Mouse (Mus musculus): ENCODE data around the gene Taf3. TPM values are rescaled to one million over a fixed set of nuclear protein-coding genes. Genes with fewer than 3 reads are reported as not detected.

Gene Taf3
- total RNA-seq, 2 experiments from 2014 or later = 11.8 to 12.1 TPM

DNA sequence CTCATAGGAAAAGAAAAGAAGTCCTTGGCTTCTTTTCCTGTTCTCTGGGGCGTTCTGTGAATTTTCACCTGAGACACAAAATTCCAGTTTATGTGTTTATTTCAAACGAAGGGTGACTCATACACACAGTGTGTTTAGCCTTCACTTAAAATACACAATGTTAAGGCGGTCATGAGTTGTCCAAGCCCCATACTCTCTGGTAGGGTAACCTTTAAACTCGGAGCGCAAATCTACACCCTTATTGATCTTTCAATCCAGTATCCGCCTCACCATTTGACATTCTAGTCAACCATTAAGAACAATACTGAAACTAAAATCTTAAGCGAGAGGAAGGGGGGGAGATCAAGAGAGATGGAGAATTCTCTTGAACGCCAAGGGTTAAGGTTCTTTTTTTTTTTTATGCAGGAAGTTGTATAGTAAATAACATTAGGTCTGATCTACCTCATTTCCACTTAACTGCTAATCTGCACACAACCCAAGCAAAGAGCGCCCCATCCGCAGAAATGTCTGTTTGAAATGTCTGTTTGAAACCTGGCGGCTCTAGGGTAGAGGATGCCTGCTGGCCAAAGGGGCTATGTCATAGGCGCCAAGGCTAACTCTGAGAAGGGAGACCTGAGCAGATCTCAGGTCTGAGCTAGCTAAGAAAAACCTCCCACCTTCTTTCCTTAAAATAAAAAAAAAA lies 172.6 kb downstream of the Taf3 start:
- DNase-seq = no peak

- no peak for DNase-seq
Measured at GRCm38 (mm10) chr2:9875220-9875619, 173.2 kb downstream of the Taf3 start.

DNA sequence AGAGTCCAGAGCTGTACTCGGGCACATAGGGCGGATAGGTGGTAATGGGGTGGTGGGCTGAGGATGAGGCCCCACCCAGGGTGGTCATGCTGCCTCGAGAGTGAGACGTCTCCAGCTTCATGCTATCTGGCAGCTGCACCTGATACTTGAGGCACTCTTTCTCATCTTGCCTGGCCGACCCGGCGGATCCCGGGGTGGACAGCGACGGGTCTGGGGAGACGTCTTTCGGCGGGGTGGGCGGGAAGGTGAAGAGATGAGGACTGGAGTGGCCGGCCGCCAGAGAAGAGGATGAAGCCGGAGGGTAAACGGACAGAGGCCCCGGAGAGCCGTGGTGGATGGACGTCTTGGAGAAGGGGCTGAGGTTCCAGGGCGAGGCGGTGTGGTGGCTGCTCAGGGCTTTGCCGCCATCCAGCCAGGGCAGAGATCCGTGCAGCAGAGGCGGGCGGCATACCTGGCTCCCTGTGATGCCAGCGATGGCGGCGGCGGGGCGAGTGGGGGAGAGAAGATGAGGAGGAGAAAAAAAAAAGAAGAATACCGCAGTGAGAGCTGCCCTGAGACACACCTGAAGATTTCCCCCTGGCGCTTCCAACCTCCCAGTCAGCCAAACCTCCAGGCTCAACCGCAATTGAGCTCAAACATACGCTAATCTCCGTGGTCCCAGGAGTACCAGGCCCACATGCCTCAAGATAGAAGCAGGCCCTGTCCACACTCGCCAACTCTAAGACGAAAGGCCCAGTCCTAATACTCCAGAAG lies 173.8 kb downstream of the Taf3 start:
- no peak for DNase-seq

GRCm38 (mm10) chr2:9873757-9874156 lies 174.6 kb downstream of the Taf3 start:
- no peak for DNase-seq

GRCm38 (mm10) chr2:9872682-9873081 lies 175.7 kb downstream of the Taf3 start:
- DNase-seq = no peak

GRCm38 (mm10) chr2:9871798-9872197 lies 176.6 kb downstream of the Taf3 start:
- DNase-seq = no peak

DNA sequence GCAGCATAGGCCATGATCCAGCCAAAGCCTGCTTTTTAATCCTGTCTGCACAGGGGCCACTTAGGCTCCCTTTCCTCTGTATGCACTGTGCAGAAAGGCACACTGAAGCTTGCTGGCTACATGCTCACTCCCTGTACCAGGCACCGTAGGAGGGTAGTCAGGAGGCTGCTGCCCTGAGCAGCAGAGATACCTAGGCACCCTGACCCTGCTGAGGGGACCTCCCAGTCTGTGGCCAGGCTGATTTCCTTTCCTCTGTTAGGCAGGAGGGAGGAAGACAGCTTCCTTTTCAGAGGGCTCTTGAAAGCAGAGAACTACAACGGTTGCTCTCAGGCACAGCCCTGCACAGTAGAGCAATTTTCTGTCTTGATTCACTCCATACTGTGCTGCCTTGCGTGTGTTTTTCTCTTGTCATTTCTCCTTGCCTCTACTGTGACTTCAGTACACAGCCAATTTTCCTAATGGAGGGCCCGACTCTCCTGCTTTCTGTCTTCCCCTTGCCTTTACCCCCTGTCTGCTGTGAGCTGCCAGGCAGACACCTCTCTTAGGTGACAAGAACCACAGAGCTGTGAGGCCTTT lies 177.2 kb downstream of the Taf3 start:
- DNase-seq = no peak

GRCm38 (mm10) chr2:9867092-9867825 lies 181.1 kb downstream of the Taf3 start:
- no peak for DNase-seq

Other genes with a start within 250 kb of the Taf3 start
- under 1 TPM; 0.26 to 0.76 TPM for gene 4930412O13Rik, start 167.3 kb downstream of the Taf3 start, total RNA-seq (2021)
- gene 9230102O04Rik, start 159.1 kb downstream of the Taf3 start, total RNA-seq (2021) = not detected
- gene Gata3, start 158.6 kb downstream of the Taf3 start, total RNA-seq (2021) = 10 to 100 TPM; 12.8 to 13.5 TPM
- 100 to 1,000 TPM; 357 to 442 TPM for gene Atp5c1, start 31.9 kb upstream of the Taf3 start, total RNA-seq (2021)
- 10 to 100 TPM; 15.2 to 18.1 TPM for gene Kin, start 32.0 kb upstream of the Taf3 start, total RNA-seq (2021)
- 1 to 10 TPM; 7.0 to 7.6 TPM for gene Itih2, start 82.8 kb upstream of the Taf3 start, total RNA-seq (2021)
- gene Itih5, start 105.0 kb upstream of the Taf3 start, total RNA-seq (2021) = 10 to 100 TPM; 29.7 to 38.5 TPM